Comparison of ENCODE assay signal across 9 mouse cellular contexts in the genomic region with DNA sequence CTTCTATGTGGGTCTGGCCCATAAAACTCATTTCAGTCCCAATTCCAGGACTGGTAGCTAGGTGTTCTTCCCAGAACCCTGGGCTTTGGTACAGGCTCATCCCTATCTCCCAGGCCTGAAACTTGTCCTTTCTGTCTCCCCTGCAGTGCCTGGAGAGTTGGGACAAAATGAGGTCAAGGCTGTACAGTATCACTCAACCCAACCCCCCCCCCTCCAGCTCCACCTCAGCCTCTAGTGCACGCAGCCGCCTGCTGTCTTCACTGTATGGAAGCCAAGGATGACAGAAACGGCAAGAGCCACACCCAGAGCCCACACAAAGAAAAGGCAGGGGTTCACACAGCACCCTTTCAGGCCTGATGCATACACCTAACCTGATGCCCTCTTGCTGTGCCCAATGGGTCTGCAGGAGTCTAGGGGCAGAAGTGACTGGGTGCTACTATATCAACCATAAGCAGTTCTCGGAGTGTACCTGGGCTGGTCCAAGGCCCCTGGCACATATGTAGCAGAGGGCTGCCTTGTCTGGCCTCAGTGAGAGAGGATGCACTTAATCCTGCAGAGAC. TPM values are rescaled to one million over a fixed set of nuclear protein-coding genes. Genes with fewer than 3 reads are reported as not detected.
A peak's percentile ranks its signal among the peaks of the same experiment; 100 is the strongest.
DNase-seq lines count a peak whose midpoint lies in the region; ATAC-seq and TF ChIP-seq lines count a peak whose summit lies in the region.
"Had no signal": no experiment of that assay in that cellular context is flagged by ENCODE, and none has a peak within 500 bp of the region (broad histone marks: within the 10 kb centered on the region; RNA-seq: fewer than 3 reads in every experiment).

No protein-coding gene starts in this region.

- TF ChIP-seq EP300 in liver, postnatal 0 days (IDR thresholded peaks at IDR 0.05; ENCODE audit: low read depth): no peak

- no peaks in the 10 kb centered on the region for H3K36me3 ChIP-seq in forebrain, embryonic 13.5 days (ENCODE audit: poor library complexity, severe bottlenecking)
- H3K36me3 ChIP-seq in forebrain, embryonic 14.5 days (ENCODE audit: control insufficient read depth, insufficient read depth, low read length): no peaks in the 10 kb centered on the region; the same call in 1 of the 2 replicates
- H3K36me3 ChIP-seq in liver, postnatal 0 days (replicated peaks; ENCODE audit: insufficient read depth, low read length): no peaks in the 10 kb centered on the region; the same call in 1 of the 2 replicates

- DNase-seq in forebrain, embryonic 14.5 days (ENCODE audit: low spot score): no peak
- no peak for DNase-seq in left cerebral cortex, adult 2 months (ENCODE audit: extremely low spot score in 1 of 2, low spot score in 2 of 2)
- no peak for DNase-seq in left cerebral cortex, postnatal 14 days (ENCODE audit: low spot score in 2 of 2)
- no peak for DNase-seq in liver, postnatal 0 days
- DNase-seq in embryo, embryonic 10 days (ENCODE audit: low spot score): no peak
- no peak for DNase-seq in right cerebral cortex, adult 2 months (ENCODE audit: low spot score in 2 of 2)

- H3K4me1 ChIP-seq in forebrain, embryonic 13.5 days: peaks cover 39% of the 10 kb centered on the region
- peaks cover 12% of the 10 kb centered on the region for H3K4me1 ChIP-seq in forebrain, embryonic 14.5 days (ENCODE audit: control insufficient read depth, insufficient read depth, low read length)
- peaks cover 25% of the 10 kb centered on the region for H3K4me1 ChIP-seq in brown adipose tissue, adult 24 weeks (ENCODE audit: control insufficient read depth, insufficient read depth, insufficient read length, low read length)
- peaks cover 15% of the 10 kb centered on the region for H3K4me1 ChIP-seq in liver, postnatal 0 days (ENCODE audit: insufficient read depth)

- H3K9ac ChIP-seq in forebrain, embryonic 13.5 days: no peak overlapping the region
- no peak overlapping the region for H3K9ac ChIP-seq in forebrain, embryonic 14.5 days (ENCODE audit: low read length)
- H3K9ac ChIP-seq in liver, postnatal 0 days (replicated peaks): no peak overlapping the region

- H3K27ac ChIP-seq in forebrain, embryonic 13.5 days: 0 out of 2 replicates have a peak overlapping the region, but pooled peaks have one; percentile 14
- H3K27ac ChIP-seq in forebrain, embryonic 14.5 days (ENCODE audit: low read depth, low read length): no peak overlapping the region
- H3K27ac ChIP-seq in left cerebral cortex, adult 2 months: peak overlapping the region; percentile 3
- H3K27ac ChIP-seq in brown adipose tissue, adult 24 weeks (replicated peaks; ENCODE audit: low read depth, low read length): peak overlapping the region; percentile 7; the same call in 1 of the 2 replicates
- peak overlapping the region; percentile 44 for H3K27ac ChIP-seq in liver, postnatal 0 days (ENCODE audit: low read depth)

- intact Hi-C loops in left cerebral cortex, adult 2 months (cut with DNase I): loop anchor here (5.0 kb wide), 1 partner anchor 80 kb away; no protein-coding TSS in a partner anchor
- intact Hi-C loops in left cerebral cortex, postnatal 14 days (cut with DNase I): no loop called here

- no peak for ATAC-seq in forebrain, embryonic 13.5 days
- ATAC-seq in forebrain, embryonic 14.5 days: no peak
- ATAC-seq in liver, postnatal 0 days: no peak; the same call in 1 of the 2 replicates

- H3K4me3 ChIP-seq in forebrain, embryonic 13.5 days: no peak overlapping the region
- H3K4me3 ChIP-seq in forebrain, embryonic 14.5 days (ENCODE audit: low read depth, low read length): no peak overlapping the region
- H3K4me3 ChIP-seq in left cerebral cortex, adult 2 months: no peak overlapping the region
- H3K4me3 ChIP-seq in brown adipose tissue, adult 24 weeks (ENCODE audit: insufficient read depth, low read depth, low read length): no peak overlapping the region
- H3K4me3 ChIP-seq in liver, postnatal 0 days (ENCODE audit: low read depth, low read length): no peak overlapping the region

- no peaks in the 10 kb centered on the region for H3K9me3 ChIP-seq in forebrain, embryonic 13.5 days (replicated peaks)
- H3K9me3 ChIP-seq in forebrain, embryonic 14.5 days (replicated peaks; ENCODE audit: control insufficient read depth, low read length): no peaks in the 10 kb centered on the region
- no peaks in the 10 kb centered on the region for H3K9me3 ChIP-seq in liver, postnatal 0 days (ENCODE audit: low read length)

- no peak overlapping the region for H3K4me2 ChIP-seq in forebrain, embryonic 13.5 days
- H3K4me2 ChIP-seq in forebrain, embryonic 14.5 days (ENCODE audit: low read length): no peak overlapping the region
- H3K4me2 ChIP-seq in liver, postnatal 0 days (ENCODE audit: low read depth, low read length): no peak overlapping the region

- no peaks in the 10 kb centered on the region for H3K27me3 ChIP-seq in forebrain, embryonic 13.5 days
- H3K27me3 ChIP-seq in forebrain, embryonic 14.5 days (replicated peaks; ENCODE audit: control insufficient read depth, insufficient read depth, low read length): no peaks in the 10 kb centered on the region
- no peaks in the 10 kb centered on the region for H3K27me3 ChIP-seq in liver, postnatal 0 days (ENCODE audit: insufficient read depth, low read length)

- TF ChIP-seq CTCF in left cerebral cortex, adult 2 months (IDR thresholded peaks at IDR 0.05): no peak
- TF ChIP-seq CTCF in liver, postnatal 0 days (IDR thresholded peaks at IDR 0.05; ENCODE audit: low read depth): no peak

- 73% methylated on average over 4 of the region's 4 CpGs for WGBS in forebrain, embryonic 13.5 days
- 53% methylated on average over 4 of the region's 4 CpGs for WGBS in forebrain, embryonic 14.5 days
- 61% methylated on average over 4 of the region's 4 CpGs for WGBS in liver, postnatal 0 days (ENCODE audit: insufficient replicate concordance)

RNA-seq across cellular contexts. Expression of a gene that starts 20.5 kb away (rescaled TPM):
- 2.8 and 4.5 TPM in 2 replicates for polyA plus RNA-seq in forebrain, embryonic 13.5 days (2015; fragmentation: Nextera tagmentation; extraction: Ambion mirVana)
- polyA plus RNA-seq in forebrain, embryonic 14.5 days (2014; fragmentation: Nextera tagmentation; extraction: Ambion mirVana): 1.7 and 2.7 TPM in 2 replicates
- total RNA-seq in left cerebral cortex, adult 2 months (2021): 1 to 10 TPM; 4.4 to 4.9 TPM
- 1 to 10 TPM; 2.6 to 3.8 TPM for total RNA-seq in left cerebral cortex, postnatal 14 days (2021)
- polyA plus RNA-seq in brown adipose tissue, adult 24 weeks (2012; ENCODE audit: insufficient read depth, insufficient read length, missing spikeins): 1.5 and 3.8 TPM in 2 replicates
- 0.67 and 0.78 TPM in 2 replicates for polyA plus RNA-seq in liver, postnatal 0 days (2015; fragmentation: Nextera tagmentation; extraction: Ambion mirVana)

RNA-seq across cellular contexts. Expression of a gene that starts 28.6 kb away (rescaled TPM):
- polyA plus RNA-seq in forebrain, embryonic 13.5 days (2015; fragmentation: Nextera tagmentation; extraction: Ambion mirVana): not detected in 2 replicates
- not detected in 2 replicates for polyA plus RNA-seq in forebrain, embryonic 14.5 days (2014; fragmentation: Nextera tagmentation; extraction: Ambion mirVana)
- total RNA-seq in left cerebral cortex, adult 2 months (2021): 1 to 10 TPM; 1.7 to 2.9 TPM
- 1 to 10 TPM; 1.0 to 1.2 TPM for total RNA-seq in left cerebral cortex, postnatal 14 days (2021)
- polyA plus RNA-seq in brown adipose tissue, adult 24 weeks (2012; ENCODE audit: insufficient read depth, insufficient read length, missing spikeins): not detected in 2 replicates
- not detected in 2 replicates for polyA plus RNA-seq in liver, postnatal 0 days (2015; fragmentation: Nextera tagmentation; extraction: Ambion mirVana)
- total RNA-seq: gastrocnemius, postnatal 36 days had no signal

RNA-seq across cellular contexts. Expression of a gene that starts 38.5 kb away (rescaled TPM):
- polyA plus RNA-seq in forebrain, embryonic 13.5 days (2015; fragmentation: Nextera tagmentation; extraction: Ambion mirVana): 0.37 and 0.54 TPM in 2 replicates
- polyA plus RNA-seq in forebrain, embryonic 14.5 days (2014; fragmentation: Nextera tagmentation; extraction: Ambion mirVana): 0.78 and 1.2 TPM in 2 replicates
- total RNA-seq in left cerebral cortex, adult 2 months (2021): 1 to 10 TPM; 2.2 to 2.7 TPM
- total RNA-seq in left cerebral cortex, postnatal 14 days (2021): 1 to 10 TPM; 2.3 TPM
- polyA plus RNA-seq in brown adipose tissue, adult 24 weeks (2012; ENCODE audit: insufficient read depth, insufficient read length, missing spikeins): not detected in 2 replicates
- 0.09 TPM in 1 of 2 replicates, not detected in the other for polyA plus RNA-seq in liver, postnatal 0 days (2015; fragmentation: Nextera tagmentation; extraction: Ambion mirVana)
- total RNA-seq: gastrocnemius, postnatal 36 days had no signal
